Mouse (Mus musculus): Measurements from ENCODE around the gene Apmap.

The Apmap gene

GRCm38 (mm10) chr2:150608087-150608799 lies at the start of gene Apmap:
TSS of gene Apmap (minus strand) at chr2:150608567.
- peak; percentile 89 to 95 for DNase-seq (ENCODE audit: low spot score in 2 of 2)

GRCm38 (mm10) chr2:150656975-150657768 lies 48.8 kb upstream of the Apmap start:
- DNase-seq (ENCODE audit: low spot score in 2 of 2): no peak

GRCm38 (mm10) chr2:150656112-150656511 lies 47.7 kb upstream of the Apmap start:
- DNase-seq (ENCODE audit: low spot score in 2 of 2): no peak

DNA sequence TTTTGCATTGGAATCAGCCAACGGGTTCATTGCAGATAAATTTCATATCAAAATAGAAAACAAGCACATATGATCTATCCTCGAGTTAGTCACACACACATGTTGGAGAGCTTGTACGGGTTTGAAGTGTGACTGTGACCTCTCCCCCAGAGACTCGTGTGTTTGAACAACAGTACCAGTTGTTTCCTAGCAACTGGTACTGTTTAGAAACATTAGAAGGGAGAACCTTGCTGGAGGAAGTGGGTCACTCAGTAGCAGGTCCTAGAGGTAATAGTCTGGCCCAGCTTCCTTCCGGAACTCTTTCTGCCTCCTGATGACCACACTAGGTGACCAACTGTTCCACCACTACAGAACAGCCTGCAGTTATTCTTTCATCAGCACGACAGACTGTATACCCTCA lies 46.9 kb upstream of the Apmap start:
- DNase-seq (ENCODE audit: low spot score in 2 of 2): no peak

- no peak for DNase-seq (ENCODE audit: low spot score in 2 of 2)
These were observed 46.4 kb upstream of the Apmap start for GRCm38 (mm10) chr2:150654814-150655213.

- no peak for DNase-seq (ENCODE audit: low spot score in 2 of 2)
These were observed 43.0 kb upstream of the Apmap start for GRCm38 (mm10) chr2:150651366-150651765.

DNA sequence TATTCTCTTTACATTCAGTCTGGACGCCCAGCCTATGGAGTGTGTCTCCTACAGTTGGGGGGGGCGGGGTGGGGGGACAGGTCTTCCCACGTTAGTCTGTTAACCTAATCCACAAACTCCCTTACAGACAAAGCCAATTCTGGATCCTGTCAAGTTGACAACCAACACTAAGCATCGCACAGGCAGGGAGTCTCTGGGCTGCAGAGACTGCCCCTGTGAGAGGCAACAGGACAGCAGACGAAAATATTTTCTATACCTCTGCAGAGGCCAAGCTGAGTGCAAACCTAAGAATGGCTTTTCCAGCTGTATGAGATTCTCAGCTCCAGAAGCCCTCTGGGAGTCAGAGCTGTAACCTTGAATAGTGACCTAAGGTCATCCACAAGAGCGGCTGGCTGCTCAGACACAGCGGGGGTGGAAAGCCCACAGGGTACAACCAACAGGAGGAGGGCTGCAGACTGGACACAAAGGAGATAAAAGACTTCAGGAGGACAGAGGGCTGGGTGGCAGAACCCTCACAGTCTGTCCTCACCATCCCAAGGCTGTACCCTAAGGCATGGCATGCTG lies 42.2 kb upstream of the Apmap start:
- no peak for DNase-seq (ENCODE audit: low spot score in 2 of 2)

DNA sequence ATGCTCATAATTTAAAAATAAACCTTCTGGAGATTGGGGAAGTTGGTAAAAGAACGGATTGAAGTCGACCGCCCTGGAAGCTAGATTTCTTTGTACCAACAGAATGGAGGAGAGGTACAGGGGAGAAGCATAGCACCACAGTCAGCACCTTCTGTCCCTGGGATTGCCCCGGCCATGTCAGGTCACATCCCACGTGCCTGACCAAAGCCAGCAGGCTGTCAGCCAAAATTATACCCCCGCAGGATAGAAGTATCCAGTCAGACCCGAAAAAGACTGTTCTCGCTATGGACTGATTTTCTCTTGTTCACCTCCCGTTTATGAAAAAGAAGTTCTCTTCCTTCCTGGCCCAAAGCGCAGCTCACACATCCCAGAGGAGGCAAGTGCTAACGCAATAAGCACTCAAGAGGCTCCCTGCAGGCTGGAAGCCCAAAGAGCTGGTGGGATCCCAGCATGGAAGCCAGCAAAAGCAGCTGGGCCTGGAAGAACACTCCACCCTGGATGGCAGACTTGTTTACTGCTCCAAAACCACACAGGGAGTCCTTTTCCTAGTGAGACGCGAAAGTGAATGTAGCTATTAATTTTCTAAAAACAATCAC lies 40.0 kb upstream of the Apmap start:
- no peak for DNase-seq (ENCODE audit: low spot score in 2 of 2)

DNA sequence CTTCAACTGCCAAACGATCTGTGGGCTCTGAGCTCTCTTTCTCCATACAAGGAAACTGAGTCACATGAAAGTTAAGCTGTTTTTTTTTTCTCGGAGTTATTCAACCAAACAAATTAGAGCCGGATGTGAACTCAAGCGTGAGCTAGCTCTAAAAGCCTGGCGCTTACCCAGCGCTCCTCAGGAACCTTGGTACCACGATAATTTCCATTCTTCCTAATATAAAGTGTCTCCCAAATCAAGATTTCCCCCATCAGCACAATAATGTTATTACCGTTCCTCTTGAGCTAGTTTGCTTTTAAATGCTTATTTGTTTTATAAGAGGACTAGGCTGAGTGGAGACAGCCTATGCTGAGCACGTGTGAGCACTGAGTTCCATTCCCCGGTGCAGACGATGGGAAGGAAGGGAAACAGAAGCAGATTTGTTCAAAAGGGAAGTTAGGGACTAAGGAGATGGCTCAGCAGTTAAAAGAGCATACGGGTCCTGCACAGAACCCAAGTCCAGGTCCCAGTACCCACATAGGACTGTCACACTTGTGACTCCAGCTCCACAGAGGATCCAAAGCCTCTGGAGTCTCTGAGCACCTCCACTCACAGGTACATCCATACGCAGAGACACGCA lies 39.4 kb upstream of the Apmap start:
- no peak for DNase-seq (ENCODE audit: low spot score in 2 of 2)

- no peak for DNase-seq (ENCODE audit: low spot score in 2 of 2)
These were observed 38.2 kb upstream of the Apmap start for GRCm38 (mm10) chr2:150646411-150647121.

- no peak for DNase-seq (ENCODE audit: low spot score in 2 of 2)
These were observed 36.9 kb upstream of the Apmap start for GRCm38 (mm10) chr2:150645225-150645624.

- no peak for DNase-seq (ENCODE audit: low spot score in 2 of 2)
These were observed 35.5 kb upstream of the Apmap start for GRCm38 (mm10) chr2:150643726-150644415.

DNA sequence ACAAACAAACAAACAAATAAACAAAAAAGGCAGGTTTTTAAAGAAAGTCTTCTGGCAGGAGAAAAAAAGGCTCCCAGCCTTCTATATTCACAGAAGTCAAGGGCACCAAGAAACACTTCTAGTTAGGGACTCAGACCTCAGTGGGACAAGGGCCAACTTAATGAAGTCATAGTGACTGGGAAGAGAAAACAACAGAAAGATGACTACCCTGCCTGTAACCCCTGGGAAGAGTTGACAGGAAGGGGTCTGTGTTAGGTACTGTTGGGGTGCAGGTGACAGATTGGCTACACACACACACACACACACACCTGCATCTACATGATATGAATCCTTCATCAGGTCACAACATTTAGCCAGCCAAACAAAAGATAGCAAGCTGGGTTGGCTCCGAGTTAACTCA lies 34.8 kb upstream of the Apmap start:
- no peak for DNase-seq (ENCODE audit: low spot score in 2 of 2)

GRCm38 (mm10) chr2:150638370-150638733 lies 30.0 kb upstream of the Apmap start:
- no peak for DNase-seq (ENCODE audit: low spot score in 2 of 2)

DNA sequence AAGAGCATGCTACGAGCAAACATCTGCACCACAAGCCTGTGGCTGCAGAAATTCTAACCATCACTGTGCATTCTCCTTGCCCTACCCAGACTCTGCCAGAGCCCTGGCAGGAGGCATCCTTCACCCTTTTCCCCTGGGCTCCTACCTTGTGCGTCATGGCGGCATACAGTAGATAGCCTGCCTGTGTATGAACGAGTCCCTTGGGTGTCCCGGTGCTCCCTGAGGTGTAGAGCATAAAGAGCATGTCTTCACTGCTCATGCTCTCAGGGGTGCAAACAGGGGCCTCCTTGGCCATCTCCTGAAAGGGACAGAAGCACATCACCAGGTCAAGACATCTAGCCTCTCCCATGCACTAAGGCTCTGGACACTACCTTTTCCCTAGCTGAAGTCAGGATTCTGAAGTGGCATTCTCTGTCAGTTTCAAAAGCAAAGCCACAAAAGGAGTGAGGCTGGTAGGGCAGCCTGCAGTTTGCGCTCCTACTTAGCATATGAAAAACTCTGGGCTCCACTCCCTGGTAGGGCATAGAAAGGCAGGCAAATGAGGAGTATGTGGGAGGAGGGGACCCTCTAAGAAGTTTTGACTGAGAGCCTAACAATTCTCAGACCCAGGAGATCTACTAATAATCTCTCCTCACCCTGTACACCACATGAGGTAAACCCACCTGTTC lies 29.5 kb upstream of the Apmap start:
- no peak for DNase-seq (ENCODE audit: low spot score in 2 of 2)

GRCm38 (mm10) chr2:150635877-150636446 lies 27.6 kb upstream of the Apmap start:
- no peak for DNase-seq (ENCODE audit: low spot score in 2 of 2)

- no peak for DNase-seq (ENCODE audit: low spot score in 2 of 2)
These were observed 20.9 kb upstream of the Apmap start for GRCm38 (mm10) chr2:150629255-150629654.

DNA sequence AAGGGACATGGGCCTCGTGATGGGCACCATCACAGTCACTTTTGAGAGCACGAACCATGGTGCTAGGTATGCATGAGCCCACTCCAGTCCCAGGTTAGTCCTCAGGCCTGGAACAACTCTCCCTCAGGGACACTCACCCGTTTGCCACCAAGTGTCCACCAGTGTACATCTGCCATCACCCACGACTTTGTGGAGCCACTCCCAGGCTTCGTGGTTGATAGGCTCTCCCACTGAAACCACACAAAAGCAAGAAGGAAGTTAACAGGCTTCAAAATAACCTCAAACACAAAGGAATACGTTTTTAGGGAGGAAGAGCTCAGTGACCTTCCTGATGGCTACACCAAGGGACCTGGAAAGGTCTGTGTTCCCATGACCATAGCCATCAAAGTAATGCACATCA lies 18.8 kb upstream of the Apmap start:
- DNase-seq (ENCODE audit: low spot score in 2 of 2): no peak

- no peak for DNase-seq (ENCODE audit: low spot score in 2 of 2)
These were observed 16.6 kb upstream of the Apmap start for GRCm38 (mm10) chr2:150624926-150625325.

DNA sequence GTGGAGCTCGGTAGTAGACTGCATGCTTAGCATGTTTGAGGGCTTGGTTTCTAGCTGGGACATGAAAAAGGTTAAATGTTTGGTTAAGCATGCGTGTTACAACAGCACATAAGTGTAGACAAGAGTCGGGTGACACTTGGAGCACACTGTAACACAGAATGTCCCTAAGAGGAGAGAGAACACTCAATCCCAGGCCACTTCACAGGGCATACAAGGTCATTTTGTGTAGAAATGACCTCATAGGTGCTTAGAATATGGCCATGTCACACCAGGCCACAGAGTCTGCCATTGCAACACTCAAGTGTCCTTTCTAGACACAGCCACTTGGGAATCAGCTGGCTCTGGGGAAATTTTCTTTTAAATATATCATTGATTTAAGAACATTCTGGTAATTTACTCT lies 15.6 kb upstream of the Apmap start:
- no peak for DNase-seq (ENCODE audit: low spot score in 2 of 2)
